Mouse (Mus musculus): ENCODE data around the gene Dnajc12. TPM values are rescaled to one million over a fixed set of nuclear protein-coding genes. Genes with fewer than 3 reads are reported as not detected.
A peak's percentile ranks its signal among the peaks of the same experiment; 100 is the strongest.

Gene Dnajc12
- polyA plus RNA-seq, 1 experiment from 2014 or later, result 12.8 TPM

- Histone ChIP-seq H3K9me3 (no peaks in the 10 kb centered on the region), H3K27ac (no peak overlapping the region), H3K27me3 (no peaks in the 10 kb centered on the region), H3K4me3 (no peak overlapping the region), H3K4me1 (no peaks in the 10 kb centered on the region), H3K36me3 (no peaks in the 10 kb centered on the region), H3K4me2 (replicated peaks) (no peak overlapping the region), H3K9ac (no peak overlapping the region)
- ATAC-seq (ENCODE audit: low FRiP score, low read depth), result no peak
- WGBS, result 88% methylated on average over 9 of the region's 9 CpGs
Measured at GRCm38 (mm10) chr10:63423591-63424474, 41.6 kb downstream of the Dnajc12 start.

- no peak for ATAC-seq (ENCODE audit: low FRiP score, low read depth)
- Histone ChIP-seq H3K4me3 (no peak overlapping the region), H3K27ac (no peak overlapping the region), H3K36me3 (no peaks in the 10 kb centered on the region), H3K9me3 (no peaks in the 10 kb centered on the region), H3K4me2 (replicated peaks) (no peak overlapping the region), H3K27me3 (no peaks in the 10 kb centered on the region), H3K9ac (no peak overlapping the region), H3K4me1 (no peaks in the 10 kb centered on the region)
Measured at GRCm38 (mm10) chr10:63424475-63424814, 42.2 kb downstream of the Dnajc12 start.

- H3K36me3 ChIP-seq, result no peaks in the 10 kb centered on the region
- 77% methylated on average over 8 of the region's 8 CpGs for WGBS
- ATAC-seq (ENCODE audit: low FRiP score, low read depth), result no peak
- H3K9ac ChIP-seq, result no peak overlapping the region
- H3K9me3 ChIP-seq, result no peaks in the 10 kb centered on the region
- H3K4me1 ChIP-seq, result no peaks in the 10 kb centered on the region
- H3K4me3 ChIP-seq, result no peak overlapping the region
- H3K27me3 ChIP-seq, result no peaks in the 10 kb centered on the region
- no peak overlapping the region for H3K27ac ChIP-seq
- no peak overlapping the region for H3K4me2 ChIP-seq (replicated peaks)
Measured at GRCm38 (mm10) chr10:63427146-63427545, 44.9 kb downstream of the Dnajc12 start.

GRCm38 (mm10) chr10:63428243-63429022, 46.2 kb downstream of the Dnajc12 start:
- no peaks in the 10 kb centered on the region for H3K27me3 ChIP-seq
- no peaks in the 10 kb centered on the region for H3K36me3 ChIP-seq
- peak overlapping the region; percentile 80 for H3K4me2 ChIP-seq (replicated peaks)
- ATAC-seq (ENCODE audit: low FRiP score, low read depth), result no peak
- no peaks in the 10 kb centered on the region for H3K4me1 ChIP-seq
- peak overlapping the region; percentile 75 for H3K4me3 ChIP-seq
- 27% methylated on average over 19 of the region's 19 CpGs for WGBS
- peak overlapping the region; percentile 72 for H3K27ac ChIP-seq
- no peaks in the 10 kb centered on the region for H3K9me3 ChIP-seq
- H3K9ac ChIP-seq, result peak overlapping the region; percentile 69

GRCm38 (mm10) chr10:63429023-63429340, 46.7 kb downstream of the Dnajc12 start:
- WGBS, result 4% methylated on average over 11 of the region's 11 CpGs
- ATAC-seq (ENCODE audit: low FRiP score, low read depth), result no peak
- Histone ChIP-seq H3K4me2 (replicated peaks) (peak overlapping the region; percentile 80), H3K9ac (peak overlapping the region; percentile 69), H3K27ac (peak overlapping the region; percentile 72), H3K36me3 (no peaks in the 10 kb centered on the region), H3K4me1 (no peaks in the 10 kb centered on the region), H3K9me3 (no peaks in the 10 kb centered on the region), H3K4me3 (peak overlapping the region; percentile 75), H3K27me3 (no peaks in the 10 kb centered on the region)

GRCm38 (mm10) chr10:63429380-63429779, 47.1 kb downstream of the Dnajc12 start:
- Histone ChIP-seq H3K27ac (peak overlapping the region; percentile 78), H3K4me2 (replicated peaks) (peak overlapping the region; percentile 80), H3K9me3 (no peaks in the 10 kb centered on the region), H3K4me1 (no peaks in the 10 kb centered on the region), H3K9ac (peak overlapping the region; percentile 75), H3K36me3 (no peaks in the 10 kb centered on the region), H3K4me3 (peak overlapping the region; percentile 75), H3K27me3 (no peaks in the 10 kb centered on the region)
- WGBS, result under 1% methylated on average over 31 of the region's 34 CpGs
- ATAC-seq (ENCODE audit: low FRiP score, low read depth), result peak; percentile 92

GRCm38 (mm10) chr10:63429785-63430305, 47.6 kb downstream of the Dnajc12 start, which contains the start of gene Ctnna3:
Gene Ctnna3, plus strand, starts transcription at chr10:63430098.
- no peaks in the 10 kb centered on the region for H3K4me1 ChIP-seq
- under 1% methylated on average over 55 of the region's 55 CpGs for WGBS
- peak within 1 kb of the TSS; percentile 75 for H3K9ac ChIP-seq
- no peaks in the 10 kb centered on the region for H3K9me3 ChIP-seq
- H3K36me3 ChIP-seq, result no peaks in the 10 kb centered on the region
- H3K27ac ChIP-seq, result peak within 1 kb of the TSS; percentile 78
- ATAC-seq (ENCODE audit: low FRiP score, low read depth), result peak; percentile 95
- H3K4me3 ChIP-seq, result peak within 1 kb of the TSS; percentile 75
- H3K27me3 ChIP-seq, result no peaks in the 10 kb centered on the region
- peak within 1 kb of the TSS; percentile 80 for H3K4me2 ChIP-seq (replicated peaks)

- no peak overlapping the region for H3K9ac ChIP-seq
- H3K27ac ChIP-seq, result no peak overlapping the region
- no peaks in the 10 kb centered on the region for H3K4me1 ChIP-seq
- H3K36me3 ChIP-seq, result no peaks in the 10 kb centered on the region
- WGBS, result 92% methylated on average over 7 of the region's 7 CpGs
- no peaks in the 10 kb centered on the region for H3K27me3 ChIP-seq
- ATAC-seq (ENCODE audit: low FRiP score, low read depth), result no peak
- no peak overlapping the region for H3K4me2 ChIP-seq (replicated peaks)
- H3K9me3 ChIP-seq, result no peaks in the 10 kb centered on the region
- no peak overlapping the region for H3K4me3 ChIP-seq
Measured at GRCm38 (mm10) chr10:63431221-63431736, 49.0 kb downstream of the Dnajc12 start.

- WGBS, result 86% methylated on average over 8 of the region's 8 CpGs
Measured at GRCm38 (mm10) chr10:63432099-63432498, 49.9 kb downstream of the Dnajc12 start.

GRCm38 (mm10) chr10:63432887-63433286, 50.6 kb downstream of the Dnajc12 start:
- Histone ChIP-seq H3K4me1 (no peaks in the 10 kb centered on the region), H3K27me3 (no peaks in the 10 kb centered on the region), H3K9me3 (no peaks in the 10 kb centered on the region), H3K9ac (no peak overlapping the region), H3K36me3 (no peaks in the 10 kb centered on the region), H3K4me2 (replicated peaks) (no peak overlapping the region), H3K4me3 (no peak overlapping the region), H3K27ac (no peak overlapping the region)
- no peak for ATAC-seq (ENCODE audit: low FRiP score, low read depth)
- 79% methylated on average over 2 of the region's 2 CpGs for WGBS

More at GRCm38 (mm10) chr10:63432099-63432498, 49.9 kb downstream of the Dnajc12 start:
- no peaks in the 10 kb centered on the region for H3K4me1 ChIP-seq
- no peaks in the 10 kb centered on the region for H3K36me3 ChIP-seq
- no peak for ATAC-seq (ENCODE audit: low FRiP score, low read depth)
- H3K4me2 ChIP-seq (replicated peaks), result no peak overlapping the region
- no peaks in the 10 kb centered on the region for H3K9me3 ChIP-seq
- H3K9ac ChIP-seq, result no peak overlapping the region
- H3K27me3 ChIP-seq, result no peaks in the 10 kb centered on the region
- H3K4me3 ChIP-seq, result no peak overlapping the region
- no peak overlapping the region for H3K27ac ChIP-seq

- H3K27ac ChIP-seq, result no peak overlapping the region
- no peak overlapping the region for H3K9ac ChIP-seq
- no peaks in the 10 kb centered on the region for H3K4me1 ChIP-seq
- H3K4me2 ChIP-seq (replicated peaks), result no peak overlapping the region
- H3K4me3 ChIP-seq, result no peak overlapping the region
- H3K9me3 ChIP-seq, result no peaks in the 10 kb centered on the region
- no peaks in the 10 kb centered on the region for H3K36me3 ChIP-seq
- ATAC-seq (ENCODE audit: low FRiP score, low read depth), result no peak
- no peaks in the 10 kb centered on the region for H3K27me3 ChIP-seq
Measured at GRCm38 (mm10) chr10:63438736-63439262, 56.6 kb downstream of the Dnajc12 start.

GRCm38 (mm10) chr10:63439694-63440228, 57.5 kb downstream of the Dnajc12 start:
- Histone ChIP-seq H3K4me1 (no peaks in the 10 kb centered on the region), H3K36me3 (no peaks in the 10 kb centered on the region), H3K4me3 (no peak overlapping the region), H3K27ac (no peak overlapping the region), H3K9me3 (no peaks in the 10 kb centered on the region), H3K27me3 (no peaks in the 10 kb centered on the region), H3K9ac (no peak overlapping the region), H3K4me2 (replicated peaks) (no peak overlapping the region)
- WGBS, result 64% methylated on average over 7 of the region's 7 CpGs
- no peak for ATAC-seq (ENCODE audit: low FRiP score, low read depth)
